Mouse (Mus musculus): ENCODE data around the gene Srarp. TPM values are rescaled to one million over a fixed set of nuclear protein-coding genes. Genes with fewer than 3 reads are reported as not detected.

Gene Srarp
- total and polyA plus RNA-seq, 2 experiments = not detected

DNA sequence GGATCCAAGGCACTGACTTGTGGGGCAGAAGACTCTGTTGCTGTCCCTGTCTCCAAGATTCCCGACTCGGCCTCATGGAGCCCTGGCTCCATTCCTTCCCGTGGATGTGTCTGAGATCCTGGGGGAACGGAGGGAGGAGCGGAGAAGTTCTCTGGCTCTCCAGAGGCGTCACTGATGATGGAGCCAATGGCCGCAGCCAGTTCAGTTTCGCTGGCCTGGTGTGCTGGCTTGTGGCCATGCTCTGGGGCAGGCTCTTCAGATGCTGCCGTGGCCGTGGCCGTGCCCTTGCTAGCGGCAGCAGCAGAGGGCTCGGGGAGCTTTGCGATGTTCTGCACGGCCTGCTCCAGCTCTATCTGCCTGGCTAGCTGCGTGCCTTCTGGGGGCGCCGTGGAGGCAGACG, 38.5 kb upstream of the Srarp start:
- no peak for TF ChIP-seq CTCF (IDR thresholded peaks at IDR 0.05; ENCODE audit: low read depth, low read length)
- no peak for TF ChIP-seq POLR2A (IDR thresholded peaks at IDR 0.05; ENCODE audit: extremely low read depth, insufficient read depth, low read length)
- Histone ChIP-seq H3K36me3 (ENCODE audit: control insufficient read depth, insufficient read depth, low read length) (peaks cover 52% of the 10 kb centered on the region), H3K4me3 (ENCODE audit: insufficient read depth, low read depth, low read length) (no peak overlapping the region), H3K9ac (ENCODE audit: low read depth, low read length) (no peak overlapping the region), H3K27me3 (ENCODE audit: control insufficient read depth, insufficient read depth, low read length) (no peaks in the 10 kb centered on the region), H3K79me2 (ENCODE audit: control insufficient read depth, insufficient read depth, low read length) (no peaks in the 10 kb centered on the region), H3K27ac (replicated peaks; ENCODE audit: insufficient read depth, low read depth, low read length) (no peak overlapping the region), H3K4me1 (ENCODE audit: control insufficient read depth, insufficient read depth, low read length) (no peaks in the 10 kb centered on the region)
- 90% methylated on average over 19 of the region's 19 CpGs for WGBS
- no peak for DNase-seq (ENCODE audit: extremely low read depth, low read depth, low spot score)

DNA sequence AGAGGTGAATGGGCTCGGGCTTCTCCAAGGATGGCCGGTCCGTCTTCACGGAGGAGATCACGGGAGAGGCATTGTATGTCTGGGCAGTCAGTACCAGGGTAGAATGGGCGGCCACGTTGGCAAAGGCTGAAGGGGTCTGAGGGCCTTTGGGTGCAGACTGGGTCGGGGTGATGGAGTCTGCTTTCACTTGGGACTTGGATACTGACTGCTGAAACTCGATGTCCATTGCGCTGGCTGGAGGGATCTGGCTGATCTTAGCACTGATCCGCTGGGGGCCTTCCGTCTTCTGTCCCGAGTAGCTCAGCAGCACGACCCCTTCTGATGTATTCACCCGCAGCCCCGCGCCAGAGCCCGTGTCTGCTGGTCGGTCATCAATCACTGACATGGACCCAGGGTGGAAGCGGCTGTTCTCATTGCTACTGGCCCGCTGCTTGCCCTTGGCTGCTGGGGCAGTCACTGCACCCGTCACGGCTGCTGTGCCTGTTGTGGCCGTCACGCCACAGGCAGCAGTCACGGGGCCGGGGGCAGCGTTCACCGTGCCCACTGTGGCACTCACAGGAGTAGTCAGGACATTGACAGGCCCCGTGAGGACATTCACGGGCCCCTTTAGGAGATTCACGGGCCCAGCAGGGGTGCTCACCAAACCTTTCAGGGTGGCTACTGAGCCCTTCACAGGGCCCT, 36.9 kb upstream of the Srarp start:
- no peak for DNase-seq (ENCODE audit: extremely low read depth, low read depth, low spot score)
- Histone ChIP-seq H3K27me3 (ENCODE audit: control insufficient read depth, insufficient read depth, low read length) (no peaks in the 10 kb centered on the region), H3K4me3 (ENCODE audit: insufficient read depth, low read depth, low read length) (no peak overlapping the region), H3K9ac (ENCODE audit: low read depth, low read length) (no peak overlapping the region), H3K79me2 (ENCODE audit: control insufficient read depth, insufficient read depth, low read length) (no peaks in the 10 kb centered on the region), H3K36me3 (ENCODE audit: control insufficient read depth, insufficient read depth, low read length) (peaks cover 38% of the 10 kb centered on the region), H3K4me1 (ENCODE audit: control insufficient read depth, insufficient read depth, low read length) (no peaks in the 10 kb centered on the region), H3K27ac (replicated peaks; ENCODE audit: insufficient read depth, low read depth, low read length) (no peak overlapping the region)
- WGBS = 95% methylated on average over 32 of the region's 32 CpGs
- TF ChIP-seq POLR2A (IDR thresholded peaks at IDR 0.05; ENCODE audit: extremely low read depth, insufficient read depth, low read length) (no peak), CTCF (IDR thresholded peaks at IDR 0.05; ENCODE audit: low read depth, low read length) (no peak)

DNA sequence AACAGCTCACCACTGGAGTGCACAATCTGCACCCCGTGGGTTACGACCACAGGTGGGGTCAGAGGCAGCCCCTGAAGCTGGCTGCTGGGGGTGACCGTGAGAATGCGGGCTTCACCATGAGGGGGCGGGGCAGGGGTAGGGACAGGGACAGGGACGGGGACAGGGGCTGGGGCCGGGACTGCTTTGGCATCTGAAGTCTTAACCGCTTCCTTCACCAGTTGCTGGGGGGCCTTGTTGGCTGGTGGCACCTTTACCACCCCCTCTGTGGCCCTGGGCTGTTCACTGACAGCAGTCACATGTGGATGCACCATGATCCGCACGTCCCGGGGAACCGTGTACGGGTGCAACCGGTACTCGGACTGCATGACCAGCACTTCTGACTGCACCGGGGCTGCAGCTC, 35.6 kb upstream of the Srarp start:
- peaks cover 33% of the 10 kb centered on the region for H3K36me3 ChIP-seq (ENCODE audit: control insufficient read depth, insufficient read depth, low read length)
- whole genome bisulfite sequencing = over 99% methylated on average over 16 of the region's 16 CpGs

DNA sequence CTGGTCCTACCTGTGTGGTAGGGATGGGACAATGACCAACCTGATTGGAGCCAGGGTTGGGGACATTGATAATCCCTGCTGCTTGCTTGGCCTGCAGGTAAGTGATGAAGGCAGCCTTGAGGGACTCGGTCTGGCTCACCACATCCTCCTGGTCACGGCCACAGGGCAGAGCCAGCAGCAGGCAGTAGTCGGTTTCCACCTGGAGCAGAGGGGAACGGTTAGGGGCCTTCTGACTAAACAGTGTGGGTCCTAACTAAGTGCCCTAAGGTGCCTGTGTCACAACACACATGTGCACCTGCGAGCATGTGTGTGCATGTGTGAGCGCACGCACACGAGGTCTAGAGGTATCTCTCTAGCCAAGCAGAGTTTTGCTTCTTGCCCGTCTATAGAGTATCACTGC, 33.4 kb upstream of the Srarp start:
- no peaks in the 10 kb centered on the region for H3K27me3 ChIP-seq (ENCODE audit: control insufficient read depth, insufficient read depth, low read length)
- TF ChIP-seq POLR2A (IDR thresholded peaks at IDR 0.05; ENCODE audit: extremely low read depth, insufficient read depth, low read length) (no peak), CTCF (IDR thresholded peaks at IDR 0.05; ENCODE audit: low read depth, low read length) (no peak)
- H3K4me1 ChIP-seq (ENCODE audit: control insufficient read depth, insufficient read depth, low read length) = no peaks in the 10 kb centered on the region
- no peaks in the 10 kb centered on the region for H3K79me2 ChIP-seq (ENCODE audit: control insufficient read depth, insufficient read depth, low read length)
- WGBS = 96% methylated on average over 9 of the region's 9 CpGs
- no peak overlapping the region for H3K4me3 ChIP-seq (ENCODE audit: insufficient read depth, low read depth, low read length)
- peaks cover 25% of the 10 kb centered on the region for H3K36me3 ChIP-seq (ENCODE audit: control insufficient read depth, insufficient read depth, low read length)
- DNase-seq (ENCODE audit: extremely low read depth, low read depth, low spot score) = no peak
- no peak overlapping the region for H3K9ac ChIP-seq (ENCODE audit: low read depth, low read length)
- H3K27ac ChIP-seq (replicated peaks; ENCODE audit: insufficient read depth, low read depth, low read length) = no peak overlapping the region

More for the DNA sequence above, 35.6 kb upstream of the Srarp start:
- Histone ChIP-seq H3K4me1 (ENCODE audit: control insufficient read depth, insufficient read depth, low read length) (no peaks in the 10 kb centered on the region), H3K9ac (ENCODE audit: low read depth, low read length) (no peak overlapping the region), H3K4me3 (ENCODE audit: insufficient read depth, low read depth, low read length) (no peak overlapping the region), H3K79me2 (ENCODE audit: control insufficient read depth, insufficient read depth, low read length) (no peaks in the 10 kb centered on the region), H3K27me3 (ENCODE audit: control insufficient read depth, insufficient read depth, low read length) (no peaks in the 10 kb centered on the region), H3K27ac (replicated peaks; ENCODE audit: insufficient read depth, low read depth, low read length) (no peak overlapping the region)
- TF ChIP-seq CTCF (IDR thresholded peaks at IDR 0.05; ENCODE audit: low read depth, low read length) = no peak
- TF ChIP-seq POLR2A (IDR thresholded peaks at IDR 0.05; ENCODE audit: extremely low read depth, insufficient read depth, low read length) = no peak
- no peak for DNase-seq (ENCODE audit: extremely low read depth, low read depth, low spot score)

- no peak overlapping the region for H3K4me3 ChIP-seq (ENCODE audit: insufficient read depth, low read depth, low read length)
- no peak overlapping the region for H3K9ac ChIP-seq (ENCODE audit: low read depth, low read length)
- H3K79me2 ChIP-seq (ENCODE audit: control insufficient read depth, insufficient read depth, low read length) = no peaks in the 10 kb centered on the region
- H3K4me1 ChIP-seq (ENCODE audit: control insufficient read depth, insufficient read depth, low read length) = no peaks in the 10 kb centered on the region
- no peak for DNase-seq (ENCODE audit: extremely low read depth, low read depth, low spot score)
- H3K36me3 ChIP-seq (ENCODE audit: control insufficient read depth, insufficient read depth, low read length) = peaks cover 28% of the 10 kb centered on the region
- no peaks in the 10 kb centered on the region for H3K27me3 ChIP-seq (ENCODE audit: control insufficient read depth, insufficient read depth, low read length)
- no peak for TF ChIP-seq POLR2A (IDR thresholded peaks at IDR 0.05; ENCODE audit: extremely low read depth, insufficient read depth, low read length)
- H3K27ac ChIP-seq (replicated peaks; ENCODE audit: insufficient read depth, low read depth, low read length) = no peak overlapping the region
- 61% methylated on average over 10 of the region's 10 CpGs for WGBS
Observed at GRCm38 (mm10) chr4:141468576-141468975, 32.7 kb upstream of the Srarp start.

DNA sequence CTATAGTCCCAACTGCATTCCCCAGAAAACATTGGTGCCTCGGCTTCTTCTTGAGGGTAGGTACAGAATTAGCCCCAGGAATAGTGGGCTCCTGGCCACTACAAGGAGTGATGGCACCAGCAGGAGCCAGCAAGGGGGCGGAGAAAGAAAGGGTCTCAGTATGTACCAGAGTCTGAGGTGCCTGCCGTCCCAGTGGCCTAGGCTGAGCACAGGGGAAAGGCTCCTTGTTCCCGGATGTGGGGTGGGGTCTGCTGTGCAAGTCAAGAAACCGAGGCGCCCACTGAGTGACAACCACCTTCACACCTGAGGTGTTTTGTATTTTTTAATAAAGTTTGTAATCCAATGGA, 31.6 kb upstream of the Srarp start:
- 90% methylated on average over 6 of the region's 6 CpGs for WGBS
- no peaks in the 10 kb centered on the region for H3K79me2 ChIP-seq (ENCODE audit: control insufficient read depth, insufficient read depth, low read length)
- no peak for DNase-seq (ENCODE audit: extremely low read depth, low read depth, low spot score)
- TF ChIP-seq CTCF (IDR thresholded peaks at IDR 0.05; ENCODE audit: low read depth, low read length) (no peak), POLR2A (IDR thresholded peaks at IDR 0.05; ENCODE audit: extremely low read depth, insufficient read depth, low read length) (no peak)
- H3K9ac ChIP-seq (ENCODE audit: low read depth, low read length) = no peak overlapping the region
- peaks cover 23% of the 10 kb centered on the region for H3K36me3 ChIP-seq (ENCODE audit: control insufficient read depth, insufficient read depth, low read length)
- H3K4me1 ChIP-seq (ENCODE audit: control insufficient read depth, insufficient read depth, low read length) = peaks cover 2% of the 10 kb centered on the region; the same call in 1 of the 2 replicates
- no peak overlapping the region for H3K4me3 ChIP-seq (ENCODE audit: insufficient read depth, low read depth, low read length)
- no peaks in the 10 kb centered on the region for H3K27me3 ChIP-seq (ENCODE audit: control insufficient read depth, insufficient read depth, low read length)
- no peak overlapping the region for H3K27ac ChIP-seq (replicated peaks; ENCODE audit: insufficient read depth, low read depth, low read length)
